Mouse (Mus musculus): ENCODE results near the gene Dnah2. TPM values are rescaled to one million over a fixed set of nuclear protein-coding genes. Genes with fewer than 3 reads are reported as not detected.
A peak's percentile ranks its signal among the peaks of the same experiment; 100 is the strongest.

Gene Dnah2
- polyA plus RNA-seq (2014; fragmentation: Nextera tagmentation; extraction: Ambion mirVana), result 0.68 and 1.6 TPM in 2 replicates

DNA sequence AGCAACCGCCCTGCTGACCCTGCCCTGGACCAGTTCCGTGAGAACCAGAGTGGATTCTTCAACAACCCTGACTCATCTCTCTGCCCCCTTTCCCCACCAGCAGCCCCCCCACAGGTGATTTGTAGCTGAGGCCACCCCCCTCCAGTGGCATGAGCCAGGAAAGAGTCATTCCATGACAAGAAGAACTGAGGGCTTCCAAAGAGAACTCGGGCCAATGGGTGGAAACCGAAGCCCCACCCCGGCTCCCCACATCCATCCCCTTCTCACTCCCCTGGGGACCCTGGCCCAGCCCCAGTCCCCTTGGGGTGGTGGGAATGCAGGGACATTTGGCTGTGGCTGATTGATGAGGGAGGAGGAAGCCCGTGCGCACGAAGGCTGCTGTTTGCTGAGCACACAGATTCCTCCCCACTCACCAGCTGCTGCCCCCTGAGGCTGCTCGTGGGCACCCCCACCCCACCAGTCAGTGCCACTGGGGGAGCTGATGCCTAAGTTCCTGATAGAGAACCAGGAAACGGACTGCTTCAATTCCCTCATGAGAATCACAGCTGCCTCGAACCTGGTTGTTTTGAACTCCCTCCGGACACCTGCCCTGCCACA is at the start of gene Dnah2:
TSS of gene Dnah2 (minus strand) at position 51 of the 597 bp plus-strand sequence.
- 37% methylated on average over 12 of the region's 12 CpGs for WGBS
- Histone ChIP-seq H3K36me3 (ENCODE audit: control insufficient read depth, insufficient read depth, low read length) (no peaks in the 10 kb centered on the region), H3K4me1 (replicated peaks; ENCODE audit: control insufficient read depth, insufficient read depth, low read length) (peaks cover 31% of the 10 kb centered on the region), H3K4me3 (ENCODE audit: low read depth, low read length) (no peak within 1 kb of the TSS), H3K27me3 (ENCODE audit: control insufficient read depth, insufficient read depth, low read length) (no peaks in the 10 kb centered on the region), H3K4me2 (replicated peaks; ENCODE audit: low read depth, low read length) (no peak within 1 kb of the TSS), H3K27ac (ENCODE audit: low read depth, low read length) (0 out of 2 replicates have a peak within 1 kb of the TSS, but pooled peaks have one; percentile 18), H3K9ac (ENCODE audit: low read depth, low read length) (no peak within 1 kb of the TSS), H3K9me3 (ENCODE audit: control insufficient read depth, low read length) (no peaks in the 10 kb centered on the region)
- no peak for ATAC-seq (ENCODE audit: low FRiP score)
- DNase-seq (ENCODE audit: low spot score), result no peak

DNA sequence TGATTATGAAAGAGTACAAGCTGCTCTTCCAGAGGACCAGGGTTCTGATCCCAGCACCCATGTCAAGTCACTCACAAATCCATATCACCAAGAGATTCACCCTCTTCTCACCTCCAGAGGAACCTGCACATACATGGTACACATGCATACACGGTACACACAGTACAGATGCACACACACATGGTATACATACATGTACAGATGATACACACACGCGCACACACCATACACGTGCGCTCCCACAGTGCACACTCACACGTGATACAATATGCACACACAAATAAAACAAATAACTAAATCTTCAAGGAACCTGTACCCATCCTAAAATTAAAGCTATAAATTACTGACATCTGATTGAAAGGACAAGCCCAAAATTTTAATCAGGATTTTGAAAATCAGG is 45.9 kb upstream of the Dnah2 start:
- DNase-seq (ENCODE audit: low spot score) (no peak), ATAC-seq (ENCODE audit: low FRiP score) (no peak)
- no peaks in the 10 kb centered on the region for H3K36me3 ChIP-seq (ENCODE audit: control insufficient read depth, insufficient read depth, low read length)
- H3K4me3 ChIP-seq (ENCODE audit: low read depth, low read length), result no peak overlapping the region
- peaks cover 3% of the 10 kb centered on the region; the same call in 1 of the 2 replicates for H3K4me1 ChIP-seq (replicated peaks; ENCODE audit: control insufficient read depth, insufficient read depth, low read length)
- WGBS, result 96% methylated on average over 6 of the region's 6 CpGs
- H3K27ac ChIP-seq (ENCODE audit: low read depth, low read length), result no peak overlapping the region
- no peak overlapping the region for H3K9ac ChIP-seq (ENCODE audit: low read depth, low read length)
- H3K9me3 ChIP-seq (ENCODE audit: control insufficient read depth, low read length), result no peaks in the 10 kb centered on the region
- no peak overlapping the region for H3K4me2 ChIP-seq (replicated peaks; ENCODE audit: low read depth, low read length)
- no peaks in the 10 kb centered on the region for H3K27me3 ChIP-seq (ENCODE audit: control insufficient read depth, insufficient read depth, low read length)

DNA sequence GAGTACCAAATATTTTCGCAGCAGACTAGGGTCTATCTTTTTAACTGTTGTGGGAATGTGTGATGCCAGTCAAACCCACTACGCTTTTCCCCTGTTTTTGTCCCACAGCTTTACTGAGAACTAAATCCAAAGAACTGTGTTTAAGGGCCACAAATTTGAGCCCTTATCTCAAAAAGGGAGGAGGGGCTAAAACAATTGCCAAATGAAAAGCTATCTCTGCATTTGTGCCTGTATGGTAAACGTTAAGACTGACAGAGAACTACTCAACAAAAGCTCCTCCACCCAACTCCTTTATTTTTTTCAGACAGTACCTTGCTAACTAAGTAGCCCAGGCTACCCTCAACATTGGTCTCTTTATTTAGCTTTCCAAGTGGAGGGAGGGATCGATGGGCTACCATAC is 43.9 kb upstream of the Dnah2 start:
- H3K4me3 ChIP-seq (ENCODE audit: low read depth, low read length), result no peak overlapping the region
- H3K27ac ChIP-seq (ENCODE audit: low read depth, low read length), result no peak overlapping the region
- ATAC-seq (ENCODE audit: low FRiP score) (no peak), DNase-seq (ENCODE audit: low spot score) (no peak)
- no peaks in the 10 kb centered on the region for H3K4me1 ChIP-seq (replicated peaks; ENCODE audit: control insufficient read depth, insufficient read depth, low read length)
- no peaks in the 10 kb centered on the region for H3K27me3 ChIP-seq (ENCODE audit: control insufficient read depth, insufficient read depth, low read length)
- H3K36me3 ChIP-seq (ENCODE audit: control insufficient read depth, insufficient read depth, low read length), result peaks cover 10% of the 10 kb centered on the region; the same call in 1 of the 2 replicates
- H3K4me2 ChIP-seq (replicated peaks; ENCODE audit: low read depth, low read length), result no peak overlapping the region
- 92% methylated on average over 4 of the region's 4 CpGs for WGBS
- no peaks in the 10 kb centered on the region for H3K9me3 ChIP-seq (ENCODE audit: control insufficient read depth, low read length)
- no peak overlapping the region for H3K9ac ChIP-seq (ENCODE audit: low read depth, low read length)

DNA sequence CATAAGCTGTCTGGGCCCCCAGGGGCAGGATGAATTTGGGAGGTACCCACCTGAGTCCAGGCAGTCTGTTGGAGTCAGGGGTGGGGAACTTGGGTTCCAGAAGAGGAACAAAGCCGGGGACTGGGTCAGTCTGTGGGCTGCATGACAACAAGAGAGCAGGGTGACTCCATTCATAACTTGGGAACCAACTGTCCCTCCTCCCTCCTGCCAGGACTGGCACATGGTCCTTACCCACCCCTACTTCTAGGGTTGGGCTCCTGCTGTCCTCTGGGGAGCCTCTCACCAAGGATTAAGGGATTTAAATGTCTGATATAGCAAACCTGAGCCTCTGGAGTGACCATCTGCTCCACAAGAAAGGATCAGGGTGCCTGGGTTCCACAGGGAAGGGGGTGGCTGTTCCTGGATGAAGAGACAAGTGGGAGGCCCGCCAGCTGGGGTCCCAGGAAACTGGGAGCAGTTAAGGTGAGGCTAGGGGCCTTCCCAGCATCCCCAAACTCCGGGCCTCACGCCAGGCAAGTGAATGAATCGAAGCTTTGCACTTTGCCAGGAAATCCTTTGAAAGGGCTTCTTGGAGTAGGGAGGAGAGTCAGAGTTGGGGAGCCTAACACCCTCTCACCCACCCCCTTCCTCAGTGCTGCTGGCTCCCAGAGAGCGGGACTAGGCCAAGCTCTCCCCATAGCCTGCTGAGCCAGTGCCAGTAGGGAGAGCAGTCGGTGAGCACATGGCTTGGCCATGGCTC is 43.2 kb upstream of the Dnah2 start:
- peaks cover 12% of the 10 kb centered on the region; the same call in 1 of the 2 replicates for H3K36me3 ChIP-seq (ENCODE audit: control insufficient read depth, insufficient read depth, low read length)
- no peak overlapping the region for H3K27ac ChIP-seq (ENCODE audit: low read depth, low read length)
- no peak for DNase-seq (ENCODE audit: low spot score)
- no peaks in the 10 kb centered on the region for H3K4me1 ChIP-seq (replicated peaks; ENCODE audit: control insufficient read depth, insufficient read depth, low read length)
- no peak overlapping the region for H3K9ac ChIP-seq (ENCODE audit: low read depth, low read length)
- no peaks in the 10 kb centered on the region for H3K9me3 ChIP-seq (ENCODE audit: control insufficient read depth, low read length)
- ATAC-seq (ENCODE audit: low FRiP score), result no peak
- H3K4me2 ChIP-seq (replicated peaks; ENCODE audit: low read depth, low read length), result no peak overlapping the region
- H3K27me3 ChIP-seq (ENCODE audit: control insufficient read depth, insufficient read depth, low read length), result no peaks in the 10 kb centered on the region
- H3K4me3 ChIP-seq (ENCODE audit: low read depth, low read length), result no peak overlapping the region
- WGBS, result 86% methylated on average over 7 of the region's 7 CpGs

DNA sequence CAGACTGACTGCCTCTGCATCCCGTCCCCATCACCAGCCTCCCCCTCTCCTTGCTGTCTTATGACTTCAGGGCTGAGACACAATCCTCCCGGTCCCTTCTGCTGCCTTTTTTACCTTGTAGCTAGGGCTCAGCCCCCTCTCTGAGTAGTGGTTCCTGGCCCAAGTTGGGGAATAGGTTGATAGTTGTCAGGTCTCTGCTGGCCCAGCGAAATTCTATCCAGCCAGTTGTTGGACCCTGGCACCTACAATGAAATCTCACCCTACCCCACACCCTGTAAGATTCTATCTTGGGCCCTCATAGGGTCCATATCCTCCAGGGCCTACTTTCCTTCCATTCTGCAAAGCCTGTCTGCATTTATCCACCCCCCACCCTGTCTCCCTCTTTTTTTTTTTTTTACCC is 42.5 kb upstream of the Dnah2 start:
- no peak overlapping the region for H3K27ac ChIP-seq (ENCODE audit: low read depth, low read length)
- 88% methylated on average over 3 of the region's 3 CpGs for WGBS
- no peak overlapping the region for H3K4me2 ChIP-seq (replicated peaks; ENCODE audit: low read depth, low read length)
- no peak overlapping the region for H3K4me3 ChIP-seq (ENCODE audit: low read depth, low read length)
- peaks cover 12% of the 10 kb centered on the region; the same call in 1 of the 2 replicates for H3K36me3 ChIP-seq (ENCODE audit: control insufficient read depth, insufficient read depth, low read length)
- H3K9me3 ChIP-seq (ENCODE audit: control insufficient read depth, low read length), result no peaks in the 10 kb centered on the region
- DNase-seq (ENCODE audit: low spot score), result no peak
- ATAC-seq (ENCODE audit: low FRiP score), result no peak
- no peak overlapping the region for H3K9ac ChIP-seq (ENCODE audit: low read depth, low read length)
- no peaks in the 10 kb centered on the region for H3K4me1 ChIP-seq (replicated peaks; ENCODE audit: control insufficient read depth, insufficient read depth, low read length)
- H3K27me3 ChIP-seq (ENCODE audit: control insufficient read depth, insufficient read depth, low read length), result no peaks in the 10 kb centered on the region

DNA sequence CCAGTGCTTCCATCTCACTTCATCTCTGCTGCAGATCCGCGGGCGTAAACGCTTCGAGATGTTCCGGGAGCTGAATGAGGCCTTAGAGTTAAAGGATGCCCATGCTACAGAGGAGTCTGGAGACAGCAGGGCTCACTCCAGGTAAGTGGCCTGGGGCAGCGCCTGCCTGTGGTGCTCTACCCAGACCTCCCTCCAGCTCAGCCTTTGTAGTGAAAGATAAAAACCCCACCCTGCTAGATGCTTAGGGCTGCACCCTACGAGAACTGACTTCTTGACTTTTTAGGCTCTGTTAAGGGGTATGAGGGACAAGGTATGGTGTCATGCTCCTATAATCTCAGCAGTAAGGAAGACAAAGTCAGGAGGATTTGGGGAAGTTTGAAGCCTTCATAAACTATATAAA is 41.7 kb upstream of the Dnah2 start:
- 95% methylated on average over 8 of the region's 8 CpGs for WGBS
- Histone ChIP-seq H3K27me3 (ENCODE audit: control insufficient read depth, insufficient read depth, low read length) (no peaks in the 10 kb centered on the region), H3K36me3 (ENCODE audit: control insufficient read depth, insufficient read depth, low read length) (peaks cover 12% of the 10 kb centered on the region; the same call in 1 of the 2 replicates)

DNA sequence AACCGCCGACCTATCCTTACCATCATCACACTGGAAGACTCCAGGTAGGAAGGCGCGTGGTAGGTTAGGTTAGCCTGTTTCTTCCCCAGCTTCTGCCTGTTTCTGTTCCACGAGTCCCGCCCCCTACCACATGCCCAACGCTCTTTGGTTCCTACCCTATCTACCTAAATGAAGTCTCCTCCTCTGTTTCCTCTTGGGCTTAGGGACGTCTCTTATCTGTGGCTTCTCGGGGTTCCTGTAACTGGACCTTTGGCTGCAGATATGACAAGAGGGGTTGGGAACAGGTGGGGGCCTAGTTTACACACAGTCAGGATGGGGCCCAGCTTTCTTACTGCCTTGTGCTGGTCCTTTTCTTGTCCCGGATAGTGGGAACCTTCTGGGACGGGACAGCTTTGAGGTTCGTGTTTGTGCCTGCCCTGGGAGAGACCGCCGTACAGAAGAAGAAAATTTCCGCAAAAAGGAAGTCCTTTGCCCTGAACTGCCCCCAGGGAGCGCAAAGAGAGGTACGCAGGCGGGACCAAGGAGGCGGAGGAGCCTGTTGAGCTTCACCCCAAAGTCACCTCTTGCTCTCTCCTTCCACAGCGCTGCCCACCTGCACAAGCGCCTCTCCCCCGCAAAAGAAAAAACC is 40.4 kb upstream of the Dnah2 start:
- no peak overlapping the region for H3K27ac ChIP-seq (ENCODE audit: low read depth, low read length)
- H3K36me3 ChIP-seq (ENCODE audit: control insufficient read depth, insufficient read depth, low read length), result peaks cover 12% of the 10 kb centered on the region; the same call in 1 of the 2 replicates
- 91% methylated on average over 22 of the region's 22 CpGs for WGBS

More for the DNA sequence above, 41.7 kb upstream of the Dnah2 start:
- ATAC-seq (ENCODE audit: low FRiP score), result no peak
- Histone ChIP-seq H3K4me1 (replicated peaks; ENCODE audit: control insufficient read depth, insufficient read depth, low read length) (no peaks in the 10 kb centered on the region), H3K4me3 (ENCODE audit: low read depth, low read length) (no peak overlapping the region), H3K27ac (ENCODE audit: low read depth, low read length) (no peak overlapping the region), H3K9ac (ENCODE audit: low read depth, low read length) (no peak overlapping the region), H3K9me3 (ENCODE audit: control insufficient read depth, low read length) (no peaks in the 10 kb centered on the region), H3K4me2 (replicated peaks; ENCODE audit: low read depth, low read length) (no peak overlapping the region)
- DNase-seq (ENCODE audit: low spot score), result no peak

DNA sequence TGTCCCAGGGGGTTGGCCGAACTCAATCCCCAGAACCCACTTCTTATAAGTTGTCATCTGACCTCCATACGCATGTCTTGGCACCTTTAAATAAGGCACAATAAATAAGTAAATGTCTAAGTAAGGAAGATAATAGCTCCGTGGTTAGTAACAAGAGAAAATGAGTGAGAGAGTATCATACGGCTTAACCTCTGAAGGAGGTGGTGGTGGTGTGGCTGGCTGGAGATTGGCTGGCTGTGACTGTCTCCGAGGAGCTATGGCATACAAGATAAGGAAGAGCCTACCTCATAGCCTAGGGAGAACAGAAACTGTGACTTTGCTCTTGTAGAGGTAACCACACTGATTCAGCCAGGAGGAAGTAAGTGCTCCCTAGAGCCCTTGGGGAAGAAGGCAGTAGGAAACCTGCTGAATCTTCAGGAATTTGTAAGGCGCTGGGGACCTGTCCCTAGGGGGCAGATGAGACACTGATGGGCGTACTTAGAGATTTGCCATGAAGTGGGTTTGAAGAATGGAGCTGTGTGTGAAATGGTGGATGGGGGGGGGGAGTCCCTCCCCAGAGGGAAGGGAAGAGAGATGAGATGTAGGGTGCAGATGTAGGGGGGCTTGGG is 36.9 kb upstream of the Dnah2 start:
- ATAC-seq (ENCODE audit: low FRiP score), result no peak
- Histone ChIP-seq H3K36me3 (ENCODE audit: control insufficient read depth, insufficient read depth, low read length) (peaks cover 12% of the 10 kb centered on the region; the same call in 1 of the 2 replicates), H3K9me3 (ENCODE audit: control insufficient read depth, low read length) (no peaks in the 10 kb centered on the region), H3K4me1 (replicated peaks; ENCODE audit: control insufficient read depth, insufficient read depth, low read length) (peaks cover 2% of the 10 kb centered on the region; the same call in 1 of the 2 replicates), H3K4me2 (replicated peaks; ENCODE audit: low read depth, low read length) (no peak overlapping the region), H3K27me3 (ENCODE audit: control insufficient read depth, insufficient read depth, low read length) (no peaks in the 10 kb centered on the region), H3K4me3 (ENCODE audit: low read depth, low read length) (no peak overlapping the region), H3K9ac (ENCODE audit: low read depth, low read length) (no peak overlapping the region), H3K27ac (ENCODE audit: low read depth, low read length) (no peak overlapping the region)
- no peak for DNase-seq (ENCODE audit: low spot score)
- 84% methylated on average over 7 of the region's 7 CpGs for WGBS

More for the DNA sequence above, 40.4 kb upstream of the Dnah2 start:
- H3K9ac ChIP-seq (ENCODE audit: low read depth, low read length), result no peak overlapping the region
- H3K4me3 ChIP-seq (ENCODE audit: low read depth, low read length), result no peak overlapping the region
- DNase-seq (ENCODE audit: low spot score) (no peak), ATAC-seq (ENCODE audit: low FRiP score) (no peak)
- no peak overlapping the region for H3K4me2 ChIP-seq (replicated peaks; ENCODE audit: low read depth, low read length)
- H3K9me3 ChIP-seq (ENCODE audit: control insufficient read depth, low read length), result no peaks in the 10 kb centered on the region
- no peaks in the 10 kb centered on the region for H3K27me3 ChIP-seq (ENCODE audit: control insufficient read depth, insufficient read depth, low read length)
- no peaks in the 10 kb centered on the region for H3K4me1 ChIP-seq (replicated peaks; ENCODE audit: control insufficient read depth, insufficient read depth, low read length)

Measured in hindbrain, embryonic 11.5 days (tissue).